Mouse (Mus musculus): ENCODE results near the gene Tex33. TPM values are rescaled to one million over a fixed set of nuclear protein-coding genes. Genes with fewer than 3 reads are reported as not detected.

The Tex33 gene
- total RNA-seq, 2 experiments from 2014 or later, result not detected

GRCm38 (mm10) chr15:78422046-78422956 is 26.6 kb upstream of the Tex33 start:
- intact Hi-C loops (cut with DNase I), result loop anchor here (2.0 to 5.0 kb wide), 2 partner anchors 68 to 165 kb away; no protein-coding TSS in a partner anchor
- DNase-seq (ENCODE audit: low spot score in 2 of 2), result peak; percentile 74 to 81

GRCm38 (mm10) chr15:78420395-78420794 is 24.7 kb upstream of the Tex33 start:
- no peak for DNase-seq (ENCODE audit: low spot score in 2 of 2)
- intact Hi-C loops (cut with DNase I), result loop anchor here (5.0 kb wide), 1 partner anchor 163 kb away; no protein-coding TSS in a partner anchor

- DNase-seq (ENCODE audit: low spot score in 2 of 2), result no peak
- intact Hi-C loops (cut with DNase I), result no loop called here
These were observed 21.2 kb upstream of the Tex33 start for GRCm38 (mm10) chr15:78416937-78417336.

- intact Hi-C loops (cut with DNase I), result no loop called here
- no peak for DNase-seq (ENCODE audit: low spot score in 2 of 2)
These were observed 18.4 kb upstream of the Tex33 start for GRCm38 (mm10) chr15:78414157-78414556.

- intact Hi-C loops (cut with DNase I), result no loop called here
- no peak for DNase-seq (ENCODE audit: low spot score in 2 of 2)
These were observed 18.0 kb upstream of the Tex33 start for GRCm38 (mm10) chr15:78413719-78414117.

DNA sequence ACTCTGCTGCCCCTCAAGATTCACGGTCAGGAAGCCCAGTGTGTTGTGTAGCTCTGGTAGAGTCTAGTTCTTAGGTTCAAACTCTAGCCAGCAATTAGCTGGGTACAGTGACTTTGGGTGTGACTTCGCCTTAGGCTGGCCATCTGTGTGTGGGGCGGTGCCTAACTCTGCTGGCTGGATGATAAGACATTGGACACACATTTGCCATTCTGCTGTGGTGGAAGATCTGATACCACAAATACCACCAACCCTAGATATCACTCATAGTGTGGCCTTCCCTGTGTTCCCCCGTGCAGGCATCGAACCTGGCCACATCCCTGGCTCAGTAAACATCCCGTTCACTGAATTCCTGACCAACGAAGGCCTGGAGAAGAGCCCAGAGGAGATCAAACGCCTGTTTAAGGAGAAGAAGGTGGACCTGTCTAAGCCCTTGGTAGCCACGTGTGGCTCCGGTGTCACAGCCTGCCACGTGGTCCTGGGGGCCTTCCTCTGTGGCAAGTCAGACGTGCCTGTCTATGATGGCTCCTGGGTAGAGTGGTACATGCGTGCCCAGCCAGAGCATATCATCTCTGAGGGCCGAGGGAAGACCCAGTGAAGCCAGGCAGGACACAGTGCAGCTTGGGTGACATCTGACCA is 17.5 kb upstream of the Tex33 start:
- intact Hi-C loops (cut with DNase I), result no loop called here
- no peak for DNase-seq (ENCODE audit: low spot score in 2 of 2)

DNA sequence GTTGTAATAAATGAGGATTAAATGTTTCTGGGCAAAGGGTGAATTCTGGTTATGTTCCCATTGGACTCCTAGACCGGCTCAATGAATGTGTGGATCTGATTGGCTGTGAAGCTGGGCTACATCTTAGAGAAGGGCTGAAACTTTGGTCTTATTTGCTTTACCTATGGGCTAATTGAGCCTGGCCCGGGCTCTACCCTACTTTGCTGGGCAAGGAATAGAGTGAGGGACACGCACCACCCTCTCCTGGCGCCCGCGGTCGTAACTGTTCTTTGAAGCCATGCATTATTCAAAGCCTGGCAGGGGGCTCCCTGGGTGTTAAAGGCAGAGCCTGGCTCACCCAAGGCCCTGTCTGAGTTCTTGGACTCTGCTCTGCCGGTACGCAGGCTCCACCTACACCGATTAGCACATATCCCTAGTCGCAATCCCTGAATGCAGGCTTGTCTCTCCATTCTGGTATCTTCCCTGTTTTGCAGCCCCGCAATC is 13.9 kb upstream of the Tex33 start:
- DNase-seq (ENCODE audit: low spot score in 2 of 2), result no peak
- intact Hi-C loops (cut with DNase I), result no loop called here

DNA sequence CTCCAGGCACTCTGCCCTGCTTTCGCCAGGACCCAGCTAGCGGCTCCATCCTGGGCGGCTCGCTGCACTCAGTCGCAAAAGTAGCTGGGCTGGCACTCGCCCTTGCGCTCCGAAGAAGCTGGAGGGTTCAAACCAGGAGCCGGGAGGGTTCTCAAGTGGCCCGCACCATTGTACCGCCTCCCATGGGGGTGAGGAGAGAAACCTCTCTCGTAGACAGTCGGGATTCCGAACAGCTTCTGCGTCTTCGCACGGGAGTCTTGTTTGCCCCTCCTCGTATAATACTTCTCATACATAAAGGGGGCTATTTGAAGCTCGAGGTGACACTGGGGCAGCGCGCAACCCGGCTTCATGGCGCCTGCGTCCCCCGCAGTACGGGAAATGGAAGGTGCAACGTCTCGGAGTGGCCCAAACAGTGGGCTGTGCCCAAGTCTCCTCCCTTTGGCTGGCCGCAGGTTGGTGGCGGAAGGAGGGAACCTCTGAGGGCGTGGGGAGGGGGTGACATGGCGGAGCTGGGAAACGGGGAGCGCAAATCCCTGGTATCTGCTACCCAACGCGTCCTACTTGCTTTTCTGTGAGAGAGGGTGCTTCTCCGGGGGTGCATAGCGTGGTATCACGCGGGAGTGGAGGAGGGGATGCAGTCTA is 10.7 kb upstream of the Tex33 start, which contains the start of gene Mpst:
Mpst (plus strand) TSS at position 124 of the 642 bp plus-strand sequence.
- DNase-seq (ENCODE audit: low spot score in 2 of 2), result peak; percentile 92
- intact Hi-C loops (cut with DNase I), result no loop called here

- peak; percentile 81 to 83 for DNase-seq (ENCODE audit: low spot score in 2 of 2)
- intact Hi-C loops (cut with DNase I), result no loop called here
These were observed 10.0 kb upstream of the Tex33 start, which contains the start of gene Tst for GRCm38 (mm10) chr15:78405517-78406211. Gene Tst, minus strand, starts transcription at chr15:78405907.

- no peak for DNase-seq (ENCODE audit: low spot score in 2 of 2)
- intact Hi-C loops (cut with DNase I), result no loop called here
These were observed 9.4 kb upstream of the Tex33 start for GRCm38 (mm10) chr15:78405098-78405497.

GRCm38 (mm10) chr15:78403896-78404295 is 8.2 kb upstream of the Tex33 start:
- no peak for DNase-seq (ENCODE audit: low spot score in 2 of 2)
- intact Hi-C loops (cut with DNase I), result no loop called here

GRCm38 (mm10) chr15:78403301-78403741 is 7.6 kb upstream of the Tex33 start:
- intact Hi-C loops (cut with DNase I), result no loop called here

DNA sequence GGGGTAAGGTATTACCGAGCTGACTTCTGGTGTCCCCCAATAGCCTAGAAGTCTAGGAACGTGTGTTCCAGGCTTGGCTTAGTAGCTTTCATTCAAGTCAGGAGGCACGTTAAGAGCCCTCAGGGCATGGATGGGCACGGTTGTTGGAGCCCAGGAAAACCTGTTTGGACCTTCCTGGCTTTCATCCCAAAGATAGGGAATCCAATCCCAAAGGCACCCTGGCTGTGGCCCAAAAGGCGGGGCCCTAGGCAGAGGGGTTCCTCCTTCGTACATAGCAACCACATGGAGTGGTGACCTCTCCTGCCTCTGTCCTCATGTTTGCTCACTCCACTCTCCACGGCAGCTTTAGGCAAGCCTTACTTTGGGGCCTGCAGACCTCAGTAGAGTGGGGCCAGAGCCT is 6.7 kb upstream of the Tex33 start:
- intact Hi-C loops (cut with DNase I), result no loop called here
- DNase-seq (ENCODE audit: low spot score in 2 of 2), result no peak

More at GRCm38 (mm10) chr15:78403301-78403741, 7.6 kb upstream of the Tex33 start:
- DNase-seq (ENCODE audit: low spot score in 2 of 2), result no peak

GRCm38 (mm10) chr15:78401921-78402320 is 6.2 kb upstream of the Tex33 start:
- peak in 1 of 2 experiments; percentile 44 for DNase-seq (ENCODE audit: low spot score in 2 of 2)
- intact Hi-C loops (cut with DNase I), result no loop called here

- no peak for DNase-seq (ENCODE audit: low spot score in 2 of 2)
- intact Hi-C loops (cut with DNase I), result no loop called here
These were observed 5.6 kb upstream of the Tex33 start for GRCm38 (mm10) chr15:78401345-78401744.

DNA sequence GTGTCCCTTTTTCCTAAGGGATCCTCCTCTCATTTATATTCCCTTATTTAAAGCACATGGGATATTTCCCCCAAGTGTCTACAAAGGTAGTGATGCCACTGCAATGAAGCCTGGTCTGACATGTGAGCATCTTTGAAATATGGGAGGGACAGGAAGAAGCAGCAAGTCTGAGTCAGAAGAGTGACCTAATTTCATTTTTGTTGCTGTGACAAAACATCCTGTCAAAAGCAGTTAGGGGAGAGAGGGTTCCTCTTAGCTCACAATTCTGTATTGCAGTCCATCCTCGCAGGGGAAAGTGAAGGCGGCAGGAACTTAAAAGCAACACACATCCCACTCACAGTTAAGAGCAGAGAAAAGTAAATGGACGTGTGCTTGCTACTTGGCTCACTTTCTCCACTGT is 4.9 kb downstream of the Tex33 start:
- no peak for DNase-seq (ENCODE audit: low spot score in 2 of 2)

GRCm38 (mm10) chr15:78385564-78385963 is 10.1 kb downstream of the Tex33 start:
- DNase-seq (ENCODE audit: low spot score in 2 of 2), result no peak
- intact Hi-C loops (cut with DNase I), result no loop called here

More for the DNA sequence above, 4.9 kb downstream of the Tex33 start:
- intact Hi-C loops (cut with DNase I), result no loop called here

- intact Hi-C loops (cut with DNase I), result no loop called here
- DNase-seq (ENCODE audit: low spot score in 2 of 2), result no peak
These were observed 11.2 kb downstream of the Tex33 start for GRCm38 (mm10) chr15:78384220-78385116.
